Mouse (Mus musculus) brain, adult 2 months (tissue): ENCODE results near the gene Igsf3.
A peak's percentile ranks its signal among the peaks of the same experiment; 100 is the strongest.
"Not testable (repeated sequence)": the region's sequence is repeated elsewhere in the genome, so short reads cannot be mapped to it uniquely, and the experiment has no call there.

Source experiments
- DNase-seq: peaks from one replicate; pipeline ENCODE4 v3.0.0; 2011; ENCODE audit warnings: low read depth, low spot score

Gene Igsf3

GRCm38 (mm10) chr3:101404620-101405415, 27.9 kb downstream of the Igsf3 start:
- DNase-seq: peak; percentile 76

DNA sequence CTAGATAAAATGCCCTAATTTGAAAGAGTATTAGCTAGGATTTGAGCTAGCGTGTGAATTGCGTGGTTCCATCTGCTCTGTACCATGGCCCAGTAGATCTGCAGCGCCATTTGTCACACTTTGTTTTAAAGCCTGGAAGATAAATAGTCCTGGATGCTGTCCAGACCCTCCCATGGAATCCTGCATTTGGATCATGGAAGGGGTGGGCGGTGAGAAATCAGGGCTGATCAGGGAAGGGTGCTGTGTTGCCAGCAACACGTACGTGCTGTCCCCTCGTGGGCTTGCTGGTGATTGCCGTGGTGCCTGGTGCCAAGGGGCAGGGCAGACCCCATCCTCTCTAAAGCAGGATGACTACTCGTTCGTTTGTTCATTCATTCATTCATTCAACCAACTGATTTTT, 28.6 kb downstream of the Igsf3 start:
- peak; percentile 90 for DNase-seq

DNA sequence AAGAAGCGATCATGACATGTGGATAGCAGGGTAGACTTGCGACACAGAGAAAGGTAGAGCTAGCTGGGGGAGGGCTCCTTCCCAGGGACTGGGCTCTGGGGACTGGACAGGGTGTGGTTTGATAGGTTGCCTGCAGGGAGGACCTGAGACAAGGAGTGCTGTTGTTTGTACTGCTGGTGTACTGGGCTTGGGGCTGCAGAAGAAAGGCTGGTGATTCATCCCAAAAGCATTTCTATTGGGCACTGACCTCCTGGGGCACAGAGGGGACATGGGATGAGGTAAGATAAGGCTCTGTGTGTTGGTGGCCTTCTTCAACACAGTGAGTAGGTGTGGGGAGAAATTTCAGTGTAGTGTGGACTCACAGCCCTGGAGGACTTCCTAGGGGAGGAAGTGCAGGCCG, 29.2 kb downstream of the Igsf3 start:
- DNase-seq: no peak

GRCm38 (mm10) chr3:101407568-101407967, 30.7 kb downstream of the Igsf3 start:
- no peak for DNase-seq

GRCm38 (mm10) chr3:101408953-101409750, 32.3 kb downstream of the Igsf3 start:
- DNase-seq: no peak

DNA sequence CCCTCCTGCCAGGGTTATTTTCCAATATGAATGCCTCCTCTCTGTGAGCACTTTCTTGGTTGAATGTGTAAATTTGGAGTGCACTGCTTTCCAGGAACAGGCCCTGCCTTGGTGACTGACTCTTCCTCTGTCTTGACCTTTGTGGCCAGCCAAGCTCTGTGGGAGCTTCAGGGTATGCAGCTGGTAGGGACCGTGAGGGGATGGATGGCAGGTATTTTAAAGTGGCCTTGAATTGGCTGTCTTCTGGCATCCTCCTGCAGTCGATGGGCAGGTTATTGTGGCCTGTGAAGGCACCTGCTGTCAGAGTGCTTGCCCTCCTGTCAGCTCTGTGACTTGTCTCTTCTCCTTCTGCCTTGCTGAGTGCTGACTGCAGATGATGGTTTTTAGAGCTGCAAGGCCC, 33.3 kb downstream of the Igsf3 start:
- DNase-seq: no peak

DNA sequence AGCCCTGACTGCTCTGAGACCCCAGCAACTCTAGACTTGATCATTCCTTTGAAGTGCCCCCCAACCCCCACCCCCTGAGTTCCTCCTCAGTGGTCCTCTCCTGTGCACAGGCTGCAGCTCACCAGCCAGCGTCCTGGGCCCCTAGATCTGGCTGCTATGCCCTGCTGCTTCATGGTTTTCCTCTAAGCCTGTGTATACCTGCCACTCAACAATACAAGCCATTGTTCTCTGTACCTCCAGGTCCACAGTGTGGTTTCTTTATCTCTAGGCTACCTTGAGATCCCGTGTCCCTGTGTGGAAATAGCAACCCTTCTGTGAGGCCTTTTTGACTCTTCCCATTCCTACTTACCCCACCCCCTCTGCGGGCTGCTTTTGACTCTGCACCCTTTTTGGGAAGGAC, 33.9 kb downstream of the Igsf3 start:
- no peak for DNase-seq

DNA sequence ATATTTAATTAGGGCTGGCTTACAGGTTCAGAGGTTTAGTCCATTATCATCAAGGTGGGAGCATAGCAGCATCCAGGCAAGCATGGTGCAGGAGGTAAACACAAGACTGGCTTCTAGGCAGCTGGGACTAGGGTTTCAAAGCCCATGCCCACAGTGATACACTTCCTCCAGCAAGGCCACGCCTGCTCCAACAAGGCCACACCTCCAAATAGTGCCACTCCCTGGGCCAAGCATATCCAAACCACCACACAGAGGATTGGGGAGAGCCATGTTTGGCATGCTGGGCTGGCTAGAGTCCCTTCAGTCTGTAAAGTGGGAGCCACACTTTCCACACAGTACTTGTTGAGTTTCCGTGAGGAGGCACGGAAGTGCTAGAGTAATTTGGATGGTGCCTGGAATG, 34.7 kb downstream of the Igsf3 start:
- DNase-seq: no peak

- no peak for DNase-seq
These were observed 35.2 kb downstream of the Igsf3 start for GRCm38 (mm10) chr3:101412115-101412514.

- DNase-seq: not testable (repeated sequence)
These were observed 36.1 kb downstream of the Igsf3 start for GRCm38 (mm10) chr3:101413013-101413412.

DNA sequence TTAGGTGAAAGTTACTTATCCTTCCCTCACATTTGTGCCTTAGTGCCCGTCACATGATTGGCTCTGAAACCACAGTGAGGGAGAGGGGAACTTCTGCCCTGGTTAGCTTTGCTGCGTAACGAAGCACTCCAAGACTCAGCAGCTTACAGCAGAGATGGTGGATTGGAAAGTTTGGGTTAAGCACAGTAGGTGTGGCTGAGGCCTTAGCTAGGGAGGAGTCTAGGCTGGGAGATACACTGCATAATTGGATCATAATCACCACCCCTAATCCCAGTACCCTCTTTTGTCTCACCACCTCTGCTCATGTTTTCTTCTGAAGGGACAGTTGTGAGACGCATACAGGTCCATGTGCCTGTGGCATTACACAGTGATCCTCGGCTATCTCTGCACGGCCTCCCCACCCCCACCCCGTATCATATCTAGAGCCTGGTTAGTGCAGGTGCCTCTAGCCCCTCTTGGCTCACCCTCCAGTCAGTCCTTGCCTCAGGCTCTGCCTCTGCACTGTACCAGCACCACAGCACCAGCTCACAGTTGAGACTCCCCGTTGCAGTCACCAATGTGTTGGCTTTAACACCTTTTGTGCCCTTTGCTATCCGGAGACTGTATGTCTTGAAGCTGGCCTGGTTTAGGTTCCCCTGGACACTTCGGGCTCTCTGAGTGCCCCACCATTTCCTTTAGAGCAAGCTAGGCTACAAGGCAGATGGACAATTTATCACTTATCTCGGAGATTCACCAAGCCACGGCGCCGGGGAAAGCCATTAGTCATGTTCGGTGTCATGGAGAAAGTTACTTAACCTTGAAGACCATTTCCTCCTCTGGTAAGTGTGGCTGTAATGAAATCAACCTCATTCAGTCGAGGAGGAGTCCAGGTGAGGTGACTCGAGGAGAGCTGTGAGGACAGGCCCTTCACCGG, 42.1 kb downstream of the Igsf3 start:
- DNase-seq: no peak

DNA sequence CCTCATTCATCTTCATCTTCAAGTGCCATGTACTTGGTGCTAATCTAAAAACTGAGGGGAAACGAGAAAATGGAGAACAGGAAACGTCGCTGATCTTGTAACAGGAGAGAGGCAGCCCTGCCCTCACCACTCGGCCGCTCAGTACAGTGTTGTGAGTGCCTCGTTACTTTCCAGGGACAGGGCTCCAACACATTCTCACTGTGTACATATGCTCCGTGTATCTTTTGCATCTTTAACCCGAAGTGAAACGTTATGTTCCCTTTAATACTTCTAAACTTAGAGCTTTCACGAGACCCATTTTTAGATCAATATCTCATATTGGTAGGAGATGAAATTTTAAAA, 42.7 kb downstream of the Igsf3 start:
- no peak for DNase-seq

DNA sequence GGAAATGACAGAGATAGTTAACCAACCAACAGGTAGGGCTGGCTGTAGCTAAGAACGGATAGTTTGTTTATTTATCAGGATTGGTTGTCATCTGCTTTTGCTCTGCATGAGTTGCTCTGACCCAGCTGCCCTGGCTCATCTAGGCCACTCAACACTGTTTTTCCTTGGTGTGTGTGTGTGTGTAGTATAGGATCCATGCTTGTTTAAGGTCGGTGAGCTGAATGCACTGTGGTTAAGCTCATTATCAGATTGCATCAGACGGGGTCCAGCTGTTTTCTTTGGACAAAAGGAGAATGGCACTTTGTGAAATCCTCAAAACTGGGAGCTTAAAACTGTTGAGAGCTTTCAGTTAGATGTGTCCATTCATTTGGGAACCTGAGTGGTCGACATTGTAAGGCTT, 46.3 kb downstream of the Igsf3 start:
- no peak for DNase-seq

- no peak for DNase-seq
These were observed 47.5 kb downstream of the Igsf3 start for GRCm38 (mm10) chr3:101424295-101424885.

- no peak for DNase-seq
These were observed 53.3 kb downstream of the Igsf3 start for GRCm38 (mm10) chr3:101429982-101430754.

DNA sequence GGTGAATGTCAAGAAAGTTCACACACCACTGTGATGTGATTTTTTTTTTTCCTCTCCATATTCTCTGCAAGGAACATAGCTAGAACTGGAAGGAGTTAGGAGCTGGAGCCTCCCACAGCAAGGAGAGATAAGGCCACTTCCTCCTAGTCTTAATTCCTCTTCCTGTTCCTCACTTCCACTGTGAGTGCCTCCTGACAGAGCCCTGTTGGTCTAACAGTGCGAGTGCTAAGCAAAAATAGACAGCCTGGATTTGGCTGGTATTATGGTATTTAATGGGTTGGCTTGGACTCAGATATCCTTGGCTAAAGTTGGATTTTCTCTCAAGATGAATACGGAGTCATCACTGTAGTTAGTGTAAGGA, 53.9 kb downstream of the Igsf3 start:
- no peak for DNase-seq

GRCm38 (mm10) chr3:101435672-101436071, 58.8 kb downstream of the Igsf3 start:
- no peak for DNase-seq

DNA sequence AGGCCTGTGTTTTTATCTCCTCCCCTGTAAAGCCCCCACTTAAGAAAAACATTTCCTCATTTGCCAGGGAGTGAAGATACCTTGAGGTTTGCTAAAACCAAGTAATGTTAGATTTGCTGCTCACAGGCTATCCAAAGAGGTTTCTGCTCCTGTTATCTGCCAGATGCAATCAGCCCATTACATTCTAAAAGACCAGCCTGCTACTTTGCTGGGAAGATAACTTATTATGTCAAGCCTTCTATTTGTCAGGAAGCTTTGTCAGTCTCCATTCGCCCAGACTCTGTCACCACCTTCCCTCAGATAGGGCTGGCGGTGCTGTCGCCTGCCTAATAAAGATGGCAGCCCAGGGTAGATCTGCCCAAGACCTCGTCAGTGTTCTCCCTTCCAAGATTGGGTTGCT, 59.6 kb downstream of the Igsf3 start:
- DNase-seq: no peak

GRCm38 (mm10) chr3:101437021-101437563, 60.2 kb downstream of the Igsf3 start:
- DNase-seq: no peak

DNA sequence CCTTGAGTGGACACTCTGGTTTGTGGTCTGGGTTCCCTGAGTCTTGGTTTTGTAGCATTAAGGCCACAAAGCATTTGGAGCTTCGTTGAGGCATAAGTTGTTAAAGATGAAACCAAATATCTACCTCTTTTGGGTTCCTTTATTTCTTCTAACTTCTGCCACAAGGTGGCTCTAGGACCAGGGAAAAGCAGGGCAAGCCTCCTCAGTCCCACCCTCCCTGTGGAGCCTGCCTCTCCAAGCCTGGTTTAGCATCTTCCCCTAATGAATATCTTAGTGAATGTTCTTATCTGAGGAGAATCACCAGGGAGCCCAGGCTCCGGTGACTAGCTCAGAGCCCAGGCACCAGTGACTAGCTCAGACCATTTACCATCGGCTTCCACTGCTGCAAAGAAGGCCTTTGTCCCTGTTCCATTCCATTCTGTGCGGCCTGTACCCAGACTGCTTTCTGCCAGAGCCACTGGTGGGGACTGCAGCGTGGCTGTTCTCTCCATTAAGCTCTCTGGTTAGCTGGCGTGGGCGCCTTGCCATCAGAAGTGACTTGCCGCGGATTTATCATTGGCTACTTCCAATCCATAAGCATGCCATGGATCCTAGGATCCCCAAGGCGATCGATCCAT, 66.5 kb downstream of the Igsf3 start:
- DNase-seq: peak; percentile 74
